Mouse (Mus musculus): ENCODE results near the gene Hoxd11. TPM values are rescaled to one million over a fixed set of nuclear protein-coding genes. Genes with fewer than 3 reads are reported as not detected.
A peak's percentile ranks its signal among the peaks of the same experiment; 100 is the strongest.

Hoxd11 gene
- polyA plus RNA-seq, 1 experiment from 2014 or later = not detected

- Histone ChIP-seq H3K27me3 (peaks cover 97% of the 10 kb centered on the region), H3K9me3 (no peaks in the 10 kb centered on the region), H3K4me2 (0 out of 2 replicates have a peak overlapping the region, but pooled peaks have one; percentile 59), H3K27ac (peak overlapping the region; percentile 46), H3K4me3 (peak overlapping the region; percentile 40), H3K9ac (no peak overlapping the region), H3K4me1 (replicated peaks) (peaks cover 10% of the 10 kb centered on the region), H3K36me3 (no peaks in the 10 kb centered on the region)
- 8% methylated on average over 19 of the region's 19 CpGs for WGBS
- ATAC-seq (ENCODE audit: low FRiP score) = no peak
These were observed 34.1 kb downstream of the Hoxd11 start for GRCm38 (mm10) chr2:74713239-74714150.

- 4% methylated on average over 18 of the region's 18 CpGs for WGBS
- H3K27me3 ChIP-seq = peaks cover 97% of the 10 kb centered on the region
- no peaks in the 10 kb centered on the region for H3K36me3 ChIP-seq
- H3K4me1 ChIP-seq (replicated peaks) = peaks cover 10% of the 10 kb centered on the region
- H3K27ac ChIP-seq = peak overlapping the region; percentile 46
- no peak for ATAC-seq (ENCODE audit: low FRiP score)
- no peaks in the 10 kb centered on the region for H3K9me3 ChIP-seq
- peak overlapping the region; percentile 40 for H3K4me3 ChIP-seq
- H3K4me2 ChIP-seq = peak overlapping the region; percentile 59; the same call in 1 of the 2 replicates
- peak overlapping the region; percentile 29 for H3K9ac ChIP-seq
These were observed 34.9 kb downstream of the Hoxd11 start for GRCm38 (mm10) chr2:74714156-74714789.

DNA sequence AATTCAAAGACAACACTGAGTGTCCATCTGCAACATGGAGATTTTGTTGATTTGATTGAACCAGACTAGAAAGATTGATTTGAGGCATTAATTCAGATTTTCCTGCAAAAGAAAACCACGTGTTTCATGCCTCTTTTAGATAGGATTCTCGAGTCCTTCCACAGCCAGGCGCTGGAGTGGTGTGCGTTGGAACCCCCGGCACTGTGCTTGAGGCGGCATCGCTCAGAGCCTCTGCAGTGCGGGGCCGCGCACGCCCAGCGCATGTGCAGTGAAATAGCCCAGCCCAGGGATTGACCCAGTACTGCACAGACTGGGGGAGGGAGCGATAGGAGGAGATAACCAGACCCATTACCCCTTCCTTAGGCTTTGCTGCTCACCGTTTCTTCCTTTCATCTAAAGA is 35.5 kb downstream of the Hoxd11 start:
- Histone ChIP-seq H3K27me3 (peaks cover 97% of the 10 kb centered on the region), H3K4me2 (peak overlapping the region; percentile 59), H3K9me3 (no peaks in the 10 kb centered on the region), H3K27ac (0 out of 2 replicates have a peak overlapping the region, but pooled peaks have one; percentile 23), H3K4me1 (replicated peaks) (peaks cover 10% of the 10 kb centered on the region), H3K9ac (peak overlapping the region; percentile 29; the same call in 1 of the 2 replicates), H3K4me3 (peak overlapping the region; percentile 40), H3K36me3 (no peaks in the 10 kb centered on the region)
- ATAC-seq (ENCODE audit: low FRiP score) = 0 out of 2 replicates have a peak, but pooled peaks have one; percentile 61
- 2% methylated on average over 14 of the region's 14 CpGs for WGBS

- Histone ChIP-seq H3K4me3 (peak overlapping the region; percentile 40), H3K4me2 (peak overlapping the region; percentile 59), H3K4me1 (replicated peaks) (peaks cover 10% of the 10 kb centered on the region), H3K9ac (peak overlapping the region; percentile 58), H3K9me3 (no peaks in the 10 kb centered on the region), H3K36me3 (no peaks in the 10 kb centered on the region), H3K27me3 (peaks cover 97% of the 10 kb centered on the region), H3K27ac (no peak overlapping the region)
- peak; percentile 85 for ATAC-seq (ENCODE audit: low FRiP score)
- 2% methylated on average over 26 of the region's 26 CpGs for WGBS
These were observed 36.3 kb downstream of the Hoxd11 start for GRCm38 (mm10) chr2:74715504-74716241.

DNA sequence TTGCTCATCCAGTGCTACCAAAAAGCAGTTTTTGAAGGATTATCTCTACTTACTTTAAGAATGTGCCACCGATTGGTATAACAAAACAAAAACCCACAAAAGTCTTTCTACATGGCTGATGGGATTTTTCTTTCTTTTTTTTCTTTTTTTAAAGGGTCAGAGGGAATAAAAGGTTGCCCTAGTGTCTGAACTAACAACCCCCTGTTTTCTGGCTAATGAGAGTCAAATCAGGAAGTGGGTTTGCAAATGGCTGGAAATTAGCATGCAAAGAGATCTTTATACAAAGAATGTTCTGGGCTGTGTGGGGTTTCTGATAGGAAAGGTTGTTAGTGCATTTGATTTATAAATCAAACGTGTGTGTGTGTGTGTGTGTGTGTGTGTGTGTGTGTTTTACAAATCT is 41.0 kb downstream of the Hoxd11 start:
- WGBS = 12% methylated on average over 2 of the region's 2 CpGs
- Histone ChIP-seq H3K9me3 (no peaks in the 10 kb centered on the region), H3K36me3 (no peaks in the 10 kb centered on the region), H3K9ac (no peak overlapping the region), H3K27ac (no peak overlapping the region), H3K4me1 (replicated peaks) (peaks cover 30% of the 10 kb centered on the region), H3K4me2 (no peak overlapping the region), H3K27me3 (peaks cover 99% of the 10 kb centered on the region), H3K4me3 (no peak overlapping the region)
- ATAC-seq (ENCODE audit: low FRiP score) = no peak

DNA sequence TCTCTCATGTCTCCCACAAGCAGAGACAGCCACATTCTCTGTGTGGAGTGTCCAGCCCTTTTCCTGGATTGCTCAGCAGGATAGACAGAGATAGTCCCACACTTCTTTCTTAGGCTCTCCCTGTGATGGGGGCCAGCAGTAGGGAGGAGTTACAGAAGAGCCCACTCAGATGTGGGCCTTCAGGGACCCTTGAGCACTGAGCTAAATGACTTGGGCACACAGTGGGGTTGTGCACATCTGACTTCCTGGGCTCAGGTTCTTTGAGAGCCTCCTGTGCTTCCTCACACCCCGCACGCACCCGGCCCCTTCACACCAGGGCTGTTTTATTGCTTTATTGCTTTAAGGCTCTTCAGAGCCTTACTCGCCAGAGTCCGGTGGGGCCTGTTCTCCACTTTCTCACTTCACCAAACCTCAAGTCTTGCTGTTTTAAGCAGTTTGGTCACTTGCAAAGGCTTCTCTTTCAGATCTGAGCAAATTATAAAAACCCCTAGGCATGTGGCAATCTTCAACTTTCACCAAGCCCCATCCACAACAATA is 41.7 kb downstream of the Hoxd11 start:
- H3K27me3 ChIP-seq = peaks cover 98% of the 10 kb centered on the region
- H3K36me3 ChIP-seq = no peaks in the 10 kb centered on the region
- no peak overlapping the region for H3K9ac ChIP-seq
- H3K27ac ChIP-seq = 0 out of 2 replicates have a peak overlapping the region, but pooled peaks have one; percentile 2
- no peak overlapping the region for H3K4me3 ChIP-seq
- peaks cover 35% of the 10 kb centered on the region for H3K4me1 ChIP-seq (replicated peaks)
- 0 out of 2 replicates have a peak overlapping the region, but pooled peaks have one; percentile 0 for H3K4me2 ChIP-seq
- ATAC-seq (ENCODE audit: low FRiP score) = no peak
- 4% methylated on average over 5 of the region's 5 CpGs for WGBS
- no peaks in the 10 kb centered on the region for H3K9me3 ChIP-seq

DNA sequence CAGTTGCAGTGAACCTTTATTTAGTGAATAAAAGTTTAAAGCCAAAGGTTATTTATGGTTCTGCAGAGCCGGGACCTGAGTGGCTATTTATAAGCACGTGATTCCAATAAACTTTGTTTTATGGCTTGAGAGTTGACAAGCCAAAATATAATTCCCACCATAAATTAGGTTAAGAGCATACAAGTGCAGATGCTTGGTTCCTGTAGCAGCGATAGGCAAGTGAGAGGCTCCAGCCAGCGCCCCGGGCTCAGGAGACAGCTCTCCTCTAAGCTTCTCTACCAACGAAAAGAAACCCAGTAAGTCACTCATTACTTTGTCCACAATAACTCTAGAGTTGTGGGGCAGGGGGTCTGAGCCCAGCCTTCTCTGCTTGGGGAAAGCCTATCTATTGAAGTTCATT is 42.5 kb downstream of the Hoxd11 start:
- Histone ChIP-seq H3K4me3 (0 out of 2 replicates have a peak overlapping the region, but pooled peaks have one; percentile 9), H3K4me2 (peak overlapping the region; percentile 83), H3K9ac (no peak overlapping the region; the same call in 1 of the 2 replicates), H3K27ac (no peak overlapping the region), H3K9me3 (no peaks in the 10 kb centered on the region), H3K36me3 (no peaks in the 10 kb centered on the region), H3K4me1 (replicated peaks) (peaks cover 43% of the 10 kb centered on the region), H3K27me3 (peaks cover 98% of the 10 kb centered on the region)
- ATAC-seq (ENCODE audit: low FRiP score) = no peak
- 10% methylated on average over 6 of the region's 6 CpGs for WGBS

- Histone ChIP-seq H3K36me3 (no peaks in the 10 kb centered on the region), H3K4me2 (peak overlapping the region; percentile 83), H3K4me1 (replicated peaks) (peaks cover 50% of the 10 kb centered on the region), H3K27ac (peak overlapping the region; percentile 97), H3K9me3 (no peaks in the 10 kb centered on the region), H3K4me3 (peak overlapping the region; percentile 57), H3K9ac (peak overlapping the region; percentile 51; the same call in 1 of the 2 replicates), H3K27me3 (peaks cover 98% of the 10 kb centered on the region)
- ATAC-seq (ENCODE audit: low FRiP score) = no peak
- WGBS = 5% methylated on average over 8 of the region's 8 CpGs
These were observed 43.6 kb downstream of the Hoxd11 start for GRCm38 (mm10) chr2:74722949-74723348.

DNA sequence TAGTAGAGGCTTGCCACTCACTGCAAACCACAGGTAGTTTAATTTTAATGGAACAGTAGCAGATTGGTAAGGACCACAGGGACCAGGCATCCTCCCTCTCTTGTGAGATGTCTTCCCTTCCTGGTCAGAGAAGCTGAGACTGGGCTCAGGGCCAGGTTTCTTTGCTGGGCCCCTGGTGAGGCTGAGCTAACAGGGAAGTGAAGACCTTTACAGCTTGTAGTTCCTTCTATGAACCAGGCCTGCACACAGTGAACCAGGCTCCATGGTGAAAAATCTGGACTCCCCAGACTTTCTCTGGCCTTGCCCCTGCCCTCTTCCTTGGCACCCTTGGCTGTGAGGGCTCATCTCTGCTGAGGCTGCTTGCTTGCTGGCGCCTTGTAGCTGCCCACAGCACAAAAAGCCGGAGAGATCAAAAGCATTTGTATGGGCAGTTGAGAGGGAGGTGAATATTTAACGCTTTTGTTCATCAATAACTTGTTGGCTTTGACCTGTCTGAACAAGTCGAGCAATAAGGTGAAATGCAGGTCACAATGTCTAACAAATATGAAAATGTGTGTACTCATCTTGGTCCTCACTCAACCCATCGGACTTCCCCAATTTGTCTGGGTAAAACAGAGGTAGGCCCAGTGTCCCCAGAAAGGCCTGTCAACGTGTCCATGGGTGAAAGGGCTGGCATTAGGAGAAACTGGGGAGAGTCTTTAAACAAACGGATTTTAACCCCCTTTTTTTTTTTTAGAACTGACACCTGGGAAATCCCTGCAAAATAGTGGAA is 45.1 kb downstream of the Hoxd11 start:
- Histone ChIP-seq H3K9ac (peak overlapping the region; percentile 87), H3K9me3 (no peaks in the 10 kb centered on the region), H3K27me3 (peaks cover 99% of the 10 kb centered on the region), H3K4me1 (replicated peaks) (peaks cover 55% of the 10 kb centered on the region), H3K27ac (peak overlapping the region; percentile 97), H3K36me3 (no peaks in the 10 kb centered on the region), H3K4me2 (peak overlapping the region; percentile 83), H3K4me3 (peak overlapping the region; percentile 57)
- 10% methylated on average over 7 of the region's 7 CpGs for WGBS
- no peak for ATAC-seq (ENCODE audit: low FRiP score)

- H3K4me2 ChIP-seq = peak overlapping the region; percentile 83
These were observed 45.8 kb downstream of the Hoxd11 start for GRCm38 (mm10) chr2:74725171-74725570.

DNA sequence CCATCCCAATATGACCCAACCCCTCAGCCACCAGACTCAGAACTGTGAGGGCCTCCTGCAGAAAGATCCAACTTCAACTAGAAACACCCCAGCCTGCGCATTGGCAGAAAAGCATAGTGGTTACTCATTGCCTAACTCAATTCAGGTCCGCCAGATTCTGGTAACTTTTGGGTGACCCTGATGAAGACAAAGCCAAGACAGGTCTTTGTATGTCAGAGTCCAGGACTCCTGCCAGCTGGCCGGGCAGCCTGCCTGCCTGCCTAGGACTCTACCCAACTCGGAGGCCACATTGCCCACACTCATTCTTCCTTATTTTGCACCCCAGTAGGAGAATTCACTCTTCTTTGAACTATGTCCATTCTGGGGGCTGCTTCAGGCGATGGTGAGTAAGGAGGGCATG is 47.2 kb downstream of the Hoxd11 start, which contains the start of gene Gm28230:
Gene Gm28230, plus strand, starts transcription at position 178 of the 400 bp plus-strand sequence.
- Histone ChIP-seq H3K36me3 (no peaks in the 10 kb centered on the region), H3K4me3 (peak within 1 kb of the TSS; percentile 57), H3K27ac (peak within 1 kb of the TSS; percentile 97), H3K27me3 (peaks cover 96% of the 10 kb centered on the region), H3K4me2 (peak within 1 kb of the TSS; percentile 83), H3K4me1 (replicated peaks) (peaks cover 57% of the 10 kb centered on the region), H3K9me3 (no peaks in the 10 kb centered on the region), H3K9ac (peak within 1 kb of the TSS; percentile 87)
- WGBS = 5% methylated on average over 5 of the region's 5 CpGs
- ATAC-seq (ENCODE audit: low FRiP score) = peak; percentile 41; the same call in 1 of the 2 replicates

More at GRCm38 (mm10) chr2:74725171-74725570, 45.8 kb downstream of the Hoxd11 start:
- peaks cover 96% of the 10 kb centered on the region for H3K27me3 ChIP-seq
- peak overlapping the region; percentile 97 for H3K27ac ChIP-seq
- peaks cover 55% of the 10 kb centered on the region for H3K4me1 ChIP-seq (replicated peaks)
- WGBS = 2% methylated on average over 17 of the region's 17 CpGs
- H3K36me3 ChIP-seq = no peaks in the 10 kb centered on the region
- H3K4me3 ChIP-seq = peak overlapping the region; percentile 57
- H3K9me3 ChIP-seq = no peaks in the 10 kb centered on the region
- ATAC-seq (ENCODE audit: low FRiP score) = no peak
- peak overlapping the region; percentile 87 for H3K9ac ChIP-seq

Data from hindbrain, embryonic 13.5 days (tissue).